Mouse (Mus musculus): ENCODE measurements around the gene Gga3. TPM values are rescaled to one million over a fixed set of nuclear protein-coding genes. Genes with fewer than 3 reads are reported as not detected.

Gga3 gene
- polyA plus RNA-seq, 1 experiment, result 16.2 TPM

DNA sequence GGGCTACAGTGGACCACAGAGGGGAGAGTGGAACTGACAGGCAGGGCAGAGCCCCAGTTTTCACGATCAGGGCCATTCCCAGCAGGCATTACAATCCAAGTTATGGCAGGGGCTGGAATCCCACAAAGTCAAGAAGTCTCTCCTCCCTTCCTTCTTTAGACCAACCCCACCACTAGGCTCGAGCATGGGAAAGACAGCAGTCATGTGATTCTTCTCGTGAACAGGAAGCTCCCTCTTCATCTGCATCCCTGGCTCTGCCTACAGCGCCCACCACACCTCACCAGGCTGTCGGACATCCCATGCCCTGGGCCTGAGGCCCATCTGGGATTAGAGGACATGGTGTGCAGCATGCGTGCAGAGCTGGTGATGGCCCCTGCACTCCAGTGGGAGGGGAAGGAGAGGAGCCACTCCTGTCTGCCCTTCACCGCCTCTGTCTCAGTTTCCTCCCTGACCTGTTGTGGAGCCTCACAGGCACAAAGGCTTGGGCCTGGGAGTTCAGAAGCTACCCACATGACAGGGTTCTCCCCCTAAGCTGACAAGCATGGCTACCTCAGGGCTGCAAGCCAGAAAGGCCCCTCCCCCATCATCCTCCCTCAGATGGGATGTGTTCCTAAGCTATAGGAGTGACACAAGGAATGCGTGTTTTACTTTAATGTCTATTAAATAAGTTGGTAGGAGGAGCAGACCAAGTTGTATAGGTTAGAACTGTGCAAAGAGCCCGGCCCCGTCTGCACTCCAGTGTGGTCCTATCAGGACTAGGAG, 10.7 kb upstream of the Gga3 start:
- no peak for DNase-seq (ENCODE audit: low read depth, low spot score)
- 87% methylated on average over 10 of the region's 10 CpGs for WGBS

DNA sequence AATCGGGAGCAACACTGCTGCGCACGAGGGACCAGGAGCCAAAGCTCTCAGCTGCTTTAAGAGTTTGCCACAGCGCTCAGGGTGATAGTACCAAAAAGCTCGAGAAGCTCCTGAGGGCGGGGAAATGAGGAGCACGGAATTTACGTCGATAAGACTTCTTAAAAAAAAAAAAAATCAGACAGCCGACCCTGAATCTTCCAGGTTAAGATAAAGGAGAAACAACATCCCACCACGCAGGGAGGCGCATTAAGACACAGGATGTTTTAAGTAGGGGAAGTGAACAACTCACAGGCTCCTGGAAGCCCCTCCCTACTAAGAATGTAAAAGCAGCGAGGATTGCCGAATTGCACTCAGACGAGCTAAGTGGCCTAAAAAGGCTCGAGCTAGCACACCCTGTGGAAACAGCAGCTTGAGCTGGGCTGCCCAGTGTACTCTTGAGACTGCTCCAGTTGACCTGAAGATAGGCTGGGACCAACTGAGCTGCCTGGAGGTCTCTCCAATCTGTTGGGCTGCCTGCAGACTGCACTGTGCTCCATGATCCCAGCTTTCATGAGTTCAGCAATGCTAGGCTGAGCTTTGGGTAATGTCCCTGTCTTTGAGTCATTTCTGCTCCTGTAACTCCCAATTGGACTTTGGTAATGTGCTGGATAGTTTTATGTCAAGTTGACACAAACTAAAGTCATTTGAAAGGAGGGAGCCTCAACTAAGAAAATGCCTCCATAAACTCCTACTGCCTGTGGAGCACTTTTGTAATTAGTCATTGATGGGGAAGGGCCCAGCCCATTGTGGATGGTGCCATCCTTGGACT, 9.5 kb upstream of the Gga3 start:
- 0% methylated on average over 16 of the region's 16 CpGs for WGBS
- DNase-seq (ENCODE audit: low read depth, low spot score), result no peak

DNA sequence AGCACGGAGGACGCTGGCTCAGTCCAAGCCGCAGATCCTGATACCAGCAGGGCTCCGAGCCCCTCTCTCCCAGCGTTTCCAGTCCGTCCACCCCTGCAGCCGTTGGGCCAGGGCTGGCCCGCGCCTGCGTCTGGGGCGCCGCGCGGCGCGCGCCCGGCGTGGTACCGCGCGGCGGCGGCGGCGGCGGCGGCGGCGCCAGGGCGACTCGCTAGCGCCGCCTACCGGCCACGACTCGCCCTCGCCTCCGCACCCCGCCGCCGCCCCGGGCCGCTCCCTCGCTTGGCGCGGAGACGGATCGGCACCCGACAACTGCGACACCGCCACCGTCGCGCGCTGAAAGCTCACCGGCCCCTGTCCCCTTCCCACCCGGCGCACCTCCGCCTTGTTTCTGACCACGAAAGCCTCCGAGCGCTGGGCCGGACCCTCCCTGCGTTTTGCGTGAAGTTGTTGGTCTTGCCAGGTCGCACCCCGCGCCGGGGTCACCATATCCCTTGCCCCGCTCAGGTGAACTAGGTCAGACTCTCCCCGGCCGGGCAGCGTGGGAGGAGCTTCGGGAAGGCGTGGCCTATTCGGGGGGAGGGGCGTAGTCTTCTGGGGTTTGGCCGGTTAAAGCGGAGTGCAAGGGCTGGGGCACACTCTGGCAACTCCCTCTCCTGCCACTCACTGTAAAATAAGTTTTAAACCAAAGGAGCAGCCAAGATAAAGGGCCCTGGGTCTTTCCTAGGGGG, 8.7 kb upstream of the Gga3 start, which contains the start of gene Mif4gd:
Gene Mif4gd (minus strand): TSS at position 560 of the 728 bp plus-strand sequence.
- 1% methylated on average over 79 of the region's 80 CpGs for whole genome bisulfite sequencing
- DNase-seq (ENCODE audit: low read depth, low spot score), result peak; percentile 89

GRCm38 (mm10) chr11:115612059-115612409, 8.2 kb upstream of the Gga3 start:
- under 1% methylated on average over 13 of the region's 13 CpGs for WGBS
- DNase-seq (ENCODE audit: low read depth, low spot score), result peak; percentile 71

- WGBS, result 70% methylated on average over 6 of the region's 6 CpGs
- no peak for DNase-seq (ENCODE audit: low read depth, low spot score)
Measured at GRCm38 (mm10) chr11:115611173-115611572, 7.3 kb upstream of the Gga3 start.

GRCm38 (mm10) chr11:115609576-115609975, 5.7 kb upstream of the Gga3 start:
- 75% methylated on average over 3 of the region's 3 CpGs for WGBS
- DNase-seq (ENCODE audit: low read depth, low spot score), result no peak

- no peak for DNase-seq (ENCODE audit: low read depth, low spot score)
- 80% methylated on average over 23 of the region's 23 CpGs for WGBS
Measured at GRCm38 (mm10) chr11:115608421-115609399, 4.9 kb upstream of the Gga3 start.

DNA sequence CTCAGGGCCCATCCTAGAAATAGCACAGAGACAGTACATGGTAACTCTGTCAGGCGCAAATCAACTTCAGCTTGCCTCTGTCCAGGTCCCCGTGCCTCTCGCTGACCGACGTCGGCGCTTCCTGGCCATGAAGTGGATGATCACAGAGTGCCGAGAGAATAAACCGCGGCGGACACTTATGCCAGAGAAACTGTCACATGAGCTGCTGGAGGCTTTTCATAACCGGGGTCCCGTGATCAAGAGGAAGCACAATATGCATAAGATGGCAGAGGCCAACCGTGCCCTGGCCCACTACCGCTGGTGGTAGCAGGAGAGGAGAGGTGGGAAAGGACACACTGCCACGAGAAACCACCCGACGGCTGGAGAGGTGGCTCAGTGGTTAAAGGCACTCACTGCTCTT, 2.9 kb upstream of the Gga3 start:
- 94% methylated on average over 18 of the region's 18 CpGs for WGBS

DNA sequence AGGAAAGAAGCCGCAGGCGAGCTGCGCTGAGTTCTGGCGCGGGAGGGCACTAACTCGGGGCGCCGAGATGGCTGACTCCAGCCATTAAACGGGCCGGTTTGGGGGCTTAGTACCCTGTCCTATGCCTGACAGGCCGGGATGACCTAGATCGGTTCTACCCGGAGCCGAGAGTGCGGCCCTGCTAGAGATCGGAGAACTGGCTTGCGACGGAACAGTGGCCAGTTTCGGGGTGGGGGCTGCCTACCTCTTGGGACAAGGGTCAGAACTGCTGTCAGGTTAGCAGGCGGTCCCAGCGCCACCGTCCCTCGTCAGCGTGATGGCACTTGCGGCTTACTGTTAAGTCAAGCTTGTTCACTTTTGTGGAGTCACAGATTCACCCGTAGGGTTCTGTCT, 449 bp upstream of the Gga3 start:
- DNase-seq (ENCODE audit: low read depth, low spot score), result no peak
- under 1% methylated on average over 26 of the region's 26 CpGs for WGBS

More for the DNA sequence above, 2.9 kb upstream of the Gga3 start:
- DNase-seq (ENCODE audit: low read depth, low spot score), result no peak

- DNase-seq (ENCODE audit: low read depth, low spot score), result no peak
- WGBS, result 2% methylated on average over 15 of the region's 15 CpGs
Measured at GRCm38 (mm10) chr11:115603128-115603475, 749 bp downstream of the Gga3 start.

- no peak for DNase-seq (ENCODE audit: low read depth, low spot score)
- WGBS, result 82% methylated on average over 4 of the region's 4 CpGs
Measured at GRCm38 (mm10) chr11:115601174-115601573, 2.7 kb downstream of the Gga3 start.

DNA sequence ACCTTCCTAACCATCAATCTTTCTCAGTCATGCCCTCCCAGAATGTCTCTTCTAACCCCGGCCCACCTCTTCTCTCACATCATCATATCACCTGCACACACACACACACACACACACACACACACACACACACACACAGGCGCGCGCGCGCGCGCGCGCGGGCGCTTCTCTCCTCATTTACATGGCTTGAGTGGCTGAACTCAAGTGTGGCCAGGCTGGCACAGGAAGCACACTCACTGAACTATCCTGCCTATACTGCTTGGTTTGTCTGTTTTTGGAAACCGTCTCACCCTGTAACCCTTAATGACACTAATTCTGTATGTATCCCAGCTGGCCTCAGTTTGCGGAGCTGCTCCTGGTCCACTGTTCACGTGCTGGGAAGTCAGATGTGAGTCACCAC, 3.1 kb downstream of the Gga3 start:
- DNase-seq (ENCODE audit: low read depth, low spot score), result no peak
- 94% methylated on average over 15 of the region's 15 CpGs for WGBS

DNA sequence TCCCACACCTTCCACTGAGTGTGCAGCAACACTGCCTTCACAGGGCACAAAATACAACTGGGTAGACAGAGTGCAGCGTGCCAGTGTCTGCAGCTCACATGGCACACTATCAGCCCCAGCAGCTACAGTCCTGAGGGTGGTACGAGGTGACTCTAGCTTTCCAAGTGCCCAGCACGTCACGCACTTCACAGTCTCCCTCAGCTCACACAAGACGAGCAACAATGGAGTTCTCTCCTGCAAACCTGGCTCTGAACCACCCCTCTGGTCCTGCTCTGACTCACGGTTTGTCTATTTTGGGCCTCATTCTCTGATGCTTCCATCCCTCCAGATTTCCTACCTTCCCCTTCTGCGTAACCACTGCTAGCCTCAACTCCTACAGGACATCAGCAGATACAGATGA, 4.1 kb downstream of the Gga3 start:
- 94% methylated on average over 7 of the region's 7 CpGs for WGBS
- DNase-seq (ENCODE audit: low read depth, low spot score), result no peak

DNA sequence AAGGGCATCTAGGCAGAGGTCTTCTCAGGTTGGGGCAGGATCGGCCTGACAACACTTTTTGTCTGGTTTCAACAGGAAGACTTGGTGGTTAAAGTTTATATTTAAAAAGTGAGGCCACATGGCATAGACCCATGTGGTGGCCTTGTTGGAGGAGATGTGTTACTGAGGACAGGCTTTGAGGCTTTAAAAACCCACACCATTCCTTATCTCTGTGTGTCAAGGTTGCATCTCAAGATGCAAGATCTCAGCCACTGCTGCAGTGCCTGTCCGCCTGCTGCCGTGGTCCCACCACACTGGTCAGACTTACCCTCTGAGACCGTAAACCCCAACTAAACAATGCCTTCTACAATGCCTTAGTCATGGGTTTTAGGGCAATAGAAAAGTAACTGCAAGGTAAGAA, 5.5 kb downstream of the Gga3 start:
- DNase-seq (ENCODE audit: low read depth, low spot score), result no peak
- 92% methylated on average over 4 of the region's 4 CpGs for WGBS

DNA sequence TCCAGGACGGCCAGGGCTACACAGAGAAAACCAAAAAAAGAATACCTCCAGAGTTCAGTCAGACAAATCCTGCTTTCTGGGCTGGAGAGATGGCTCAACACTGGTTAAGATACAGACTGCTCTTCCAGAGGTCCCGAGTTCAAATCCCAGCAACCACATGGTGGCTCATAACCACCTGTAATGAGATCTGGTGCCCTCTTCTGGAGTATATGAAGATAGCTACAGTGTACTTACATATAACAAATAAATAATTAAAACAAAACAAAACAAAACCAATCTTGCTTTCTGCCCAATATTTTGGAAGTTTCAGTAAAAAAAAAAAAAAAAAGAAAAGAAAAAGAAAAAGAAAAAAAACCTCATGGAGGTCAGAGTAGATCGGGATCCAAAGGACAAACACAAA, 8.6 kb downstream of the Gga3 start:
- WGBS, result 95% methylated on average over 3 of the region's 3 CpGs
- no peak for DNase-seq (ENCODE audit: low read depth, low spot score)

DNA sequence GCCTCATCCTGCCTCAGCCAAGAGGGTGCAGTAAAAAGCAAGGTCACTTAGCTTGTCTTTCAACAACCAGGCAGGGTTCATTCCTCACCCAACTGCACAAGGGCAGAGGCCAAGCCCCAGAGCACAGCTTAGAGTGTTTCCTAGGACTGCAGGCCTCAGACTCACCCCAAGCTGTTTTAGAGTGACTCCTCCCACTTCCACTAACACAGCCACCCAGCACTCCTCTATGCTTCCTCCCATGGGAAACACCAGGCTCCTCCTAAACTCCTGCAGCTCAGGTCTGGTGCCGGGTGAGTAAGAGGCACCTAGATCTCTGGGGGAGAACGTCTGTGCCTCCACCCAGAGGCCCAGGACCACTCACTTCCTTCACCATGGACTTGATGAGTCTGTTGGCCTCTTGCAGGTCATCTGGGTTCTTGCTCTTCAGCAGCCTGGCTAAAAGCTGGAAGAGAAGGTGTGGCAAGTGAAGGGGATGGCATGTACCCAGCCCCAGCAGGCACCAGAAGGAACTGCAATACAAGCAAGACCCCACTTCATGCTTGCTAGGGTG, 13.2 kb downstream of the Gga3 start:
- 79% methylated on average over 2 of the region's 2 CpGs for WGBS
- no peak for DNase-seq (ENCODE audit: low read depth, low spot score)

GRCm38 (mm10) chr11:115587984-115588383, 15.9 kb downstream of the Gga3 start:
- 87% methylated on average over 9 of the region's 9 CpGs for WGBS
- DNase-seq (ENCODE audit: low read depth, low spot score), result no peak

DNA sequence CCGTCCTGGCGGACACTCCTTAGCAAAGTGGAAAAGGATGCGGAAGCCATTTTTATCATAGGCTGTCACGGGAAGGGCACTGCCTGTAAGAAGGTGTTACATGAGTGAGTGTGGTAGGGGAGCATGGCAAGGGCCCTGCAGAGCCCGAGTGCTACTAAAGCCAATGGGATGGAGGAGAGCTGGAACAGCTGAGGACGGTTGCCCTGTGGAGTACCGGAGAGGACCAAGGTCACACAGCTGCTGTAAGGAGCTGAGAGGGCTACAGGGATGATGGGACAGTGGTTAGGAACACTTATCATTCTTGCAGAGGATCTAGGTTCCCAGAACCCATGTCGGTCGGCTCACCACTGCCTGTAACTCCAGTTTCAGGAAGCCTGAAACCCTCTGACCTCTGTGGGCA, 17.4 kb downstream of the Gga3 start:
- 90% methylated on average over 9 of the region's 9 CpGs for WGBS
- DNase-seq (ENCODE audit: low read depth, low spot score), result no peak

DNA sequence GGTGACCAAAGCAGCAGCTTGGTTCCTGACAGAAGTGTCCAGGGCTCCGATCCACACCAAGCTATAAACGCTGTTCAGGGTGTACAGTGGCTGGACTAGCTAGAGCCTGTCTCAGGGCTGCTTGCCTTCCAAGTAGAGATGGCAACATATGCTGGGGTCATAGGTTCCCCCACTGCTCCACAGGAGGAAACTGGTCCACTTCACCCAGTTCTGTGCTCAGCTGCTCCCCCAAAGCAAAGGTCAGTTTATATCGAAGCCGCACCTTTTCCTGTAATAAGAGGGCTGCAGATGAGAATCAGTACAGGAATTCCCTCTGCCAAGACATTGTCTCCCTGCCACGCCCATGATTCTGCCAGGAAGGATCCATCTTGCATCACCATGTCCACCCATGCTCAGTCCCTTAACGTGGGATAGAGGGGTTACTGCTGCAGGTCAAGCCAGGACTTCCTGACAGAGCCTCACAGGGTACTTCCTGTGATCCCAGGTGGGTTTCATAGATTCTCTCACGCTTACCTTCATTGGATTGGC, 18.2 kb downstream of the Gga3 start:
- no peak for DNase-seq (ENCODE audit: low read depth, low spot score)
- whole genome bisulfite sequencing, result 41% methylated on average over 7 of the region's 7 CpGs

Data from large intestine, adult 2 months (tissue).